Mouse (Mus musculus) liver, postnatal 0 days (tissue): ENCODE data around the gene Ube2a.

Source experiments
- CTCF ChIP-seq: sonication (generic); IDR thresholded peaks from 2 replicates; pipeline ENCODE4 v1.5.1; 2016; ENCODE audit warnings: antibody characterized with exemption, low read depth
- EP300 ChIP-seq: IDR thresholded peaks from 2 replicates; pipeline ENCODE4 v1.6.1; 2016; ENCODE audit warnings: antibody characterized with exemption, low read depth, mild to moderate bottlenecking

- TF ChIP-seq CTCF (no peak), EP300 (no peak)
Measured at GRCm38 (mm10) chrX:36864609-36865328, 8.9 kb upstream of the Ube2a start.
